Mouse (Mus musculus): ENCODE measurements at regions not wholly inside any gene's neighbourhood (a gene's known extent, or its start where the extent isn't known, plus 50 kb on each side); places are given as distances from the start of the nearest gene placed in this dataset.

DNA sequence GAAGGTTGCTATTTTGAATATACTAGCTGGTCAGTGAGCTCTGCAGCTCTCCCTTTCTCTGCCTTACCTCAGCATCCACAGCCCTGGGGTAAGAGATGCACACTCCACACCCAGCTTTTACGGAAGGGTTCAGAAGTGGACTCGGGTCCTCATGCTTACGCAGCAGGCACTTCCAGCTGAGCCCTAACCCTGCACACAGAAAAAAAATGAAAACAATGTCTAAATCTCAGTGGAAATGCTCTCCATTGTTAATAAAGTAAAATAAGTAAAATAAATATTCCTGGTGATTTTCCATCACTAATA is 70.3 kb upstream of the Gas2 start:
- DNase-seq, result no peak

Data from cerebellum, adult 9-11 months (tissue).